Mouse (Mus musculus) Patski (cell line): ENCODE data around the gene Ntsr1. TPM values are rescaled to one million over a fixed set of nuclear protein-coding genes. Genes with fewer than 3 reads are reported as not detected.

Experiments used
- ATAC-seq: fragments of 100-300 bp; one replicate; pipeline ENCODE4 v1.8.0; 2021
- CTCF ChIA-PET: fragments of 350-600 bp; sonication (Branson Sonifier 250); formaldehyde crosslinking; loops from one replicate; lab custom pipeline; 2022; ENCODE audit warnings: inconsistent platforms; lab: Charles Lee
- POLR2A ChIA-PET: fragments of 350-600 bp; sonication (Branson Sonifier 250); formaldehyde crosslinking; loops from one replicate; lab custom pipeline; 2022; ENCODE audit warnings: antibody characterized with exemption, inconsistent platforms; lab: Charles Lee
- DNase-seq: peaks from one replicate; pipeline ENCODE4 v3.0.0-alpha.2; 2011; ENCODE audit warnings: low read depth, low spot score
- H3K27me3 ChIP-seq: fragments of 371-371 bp; one replicate; pipeline ENCODE4 v1.5.1; 2021
- CTCF ChIP-seq: fragments of 100-300 bp; IDR thresholded peaks from one replicate; pipeline ENCODE4 v1.5.1; 2021
- in situ Hi-C: fragments of 300-500 bp; cut with MboI; formaldehyde crosslinking; loops from 3 replicates; pipeline ENCODE4 v1.11.1; 2018; ENCODE audit warnings: low pct_unique_long_range_greater_than_20kb, mixed read lengths
- polyA plus RNA-seq: library from polyadenylated mRNA; unstranded; gene quantifications from one replicate; pipeline ENCODE4 v1.2.3, GENCODE M21; 2021

Ntsr1 gene
- polyA plus RNA-seq, 1 experiment from 2014 or later: not detected

- no peak for DNase-seq
- ChIA-PET POLR2A (no interaction called here), CTCF (no interaction called here)
- peaks cover 39% of the 10 kb centered on the region for H3K27me3 ChIP-seq
- in situ Hi-C loops: no loop called here
- ATAC-seq: no peak
- no peak for TF ChIP-seq CTCF
Measured at GRCm38 (mm10) chr2:180500726-180501125, 950 bp downstream of the Ntsr1 start.

GRCm38 (mm10) chr2:180501217-180501967 lies 1.6 kb downstream of the Ntsr1 start:
- ChIA-PET CTCF (no interaction called here), POLR2A (no interaction called here)
- no peak for DNase-seq
- peaks cover 46% of the 10 kb centered on the region for H3K27me3 ChIP-seq
- in situ Hi-C loops: no loop called here
- ATAC-seq: no peak
- TF ChIP-seq CTCF: no peak

- H3K27me3 ChIP-seq: peaks cover 27% of the 10 kb centered on the region
- no peak for TF ChIP-seq CTCF
- in situ Hi-C loops: no loop called here
- CTCF ChIA-PET: no interaction called here
- DNase-seq: no peak
- no peak for ATAC-seq
- POLR2A ChIA-PET: no interaction called here
Measured at GRCm38 (mm10) chr2:180506281-180506680, 6.5 kb downstream of the Ntsr1 start.

GRCm38 (mm10) chr2:180508455-180509115 lies 8.8 kb downstream of the Ntsr1 start:
- in situ Hi-C loops: no loop called here
- H3K27me3 ChIP-seq: peaks cover 30% of the 10 kb centered on the region
- DNase-seq (no peak), ATAC-seq (no peak)
- ChIA-PET POLR2A (no interaction called here), CTCF (no interaction called here)
- TF ChIP-seq CTCF: no peak

- no peak for ATAC-seq
- in situ Hi-C loops: no loop called here
- DNase-seq: no peak
- CTCF ChIA-PET: interaction anchor here (0.8 to 1.3 kb wide), 3 partner anchors 8 to 235 kb away, joined by 3 read pairs; no protein-coding TSS in a partner anchor
- TF ChIP-seq CTCF: no peak
- H3K27me3 ChIP-seq: peaks cover 23% of the 10 kb centered on the region
- POLR2A ChIA-PET: no interaction called here
Measured at GRCm38 (mm10) chr2:180510867-180511266, 11.1 kb downstream of the Ntsr1 start.

- H3K27me3 ChIP-seq: peaks cover 22% of the 10 kb centered on the region
- in situ Hi-C loops: no loop called here
- DNase-seq: no peak
- POLR2A ChIA-PET: no interaction called here
- no peak for TF ChIP-seq CTCF
- CTCF ChIA-PET: interaction anchor here (1.0 to 1.3 kb wide), 2 partner anchors 9 to 10 kb away, joined by 3 read pairs; no protein-coding TSS in a partner anchor
- ATAC-seq: no peak
Measured at GRCm38 (mm10) chr2:180511875-180512661, 12.3 kb downstream of the Ntsr1 start.

- ChIA-PET CTCF (interaction anchor here (1.0 kb wide), 1 partner anchor 11 kb away, joined by 3 read pairs; no protein-coding TSS in a partner anchor), POLR2A (no interaction called here)
- no peak for DNase-seq
- H3K27me3 ChIP-seq: peaks cover 25% of the 10 kb centered on the region
- in situ Hi-C loops: no loop called here
- TF ChIP-seq CTCF: no peak
- ATAC-seq: no peak
Measured at GRCm38 (mm10) chr2:180513019-180513418, 13.2 kb downstream of the Ntsr1 start.

GRCm38 (mm10) chr2:180513835-180514234 lies 14.1 kb downstream of the Ntsr1 start:
- ChIA-PET CTCF (no interaction called here), POLR2A (no interaction called here)
- DNase-seq (no peak), ATAC-seq (no peak)
- peaks cover 23% of the 10 kb centered on the region for H3K27me3 ChIP-seq
- TF ChIP-seq CTCF: no peak
- in situ Hi-C loops: no loop called here

GRCm38 (mm10) chr2:180521437-180522221 lies 21.9 kb downstream of the Ntsr1 start:
- ChIA-PET CTCF (no interaction called here), POLR2A (no interaction called here)
- ATAC-seq (no peak), DNase-seq (no peak)
- no peak for TF ChIP-seq CTCF
- H3K27me3 ChIP-seq: peaks cover 35% of the 10 kb centered on the region
- in situ Hi-C loops: no loop called here

- DNase-seq (no peak), ATAC-seq (no peak)
- H3K27me3 ChIP-seq: peaks cover 38% of the 10 kb centered on the region
- in situ Hi-C loops: no loop called here
- POLR2A ChIA-PET: no interaction called here
- CTCF ChIA-PET: no interaction called here
- no peak for TF ChIP-seq CTCF
Measured at GRCm38 (mm10) chr2:180522825-180523224, 23.0 kb downstream of the Ntsr1 start.
